Mouse (Mus musculus): ENCODE measurements around the gene Vps45. TPM values are rescaled to one million over a fixed set of nuclear protein-coding genes. Genes with fewer than 3 reads are reported as not detected.
"Not testable (repeated sequence)": the region's sequence is repeated elsewhere in the genome, so short reads cannot be mapped to it uniquely, and the experiment has no call there.

The Vps45 gene
- polyA plus RNA-seq, 2 experiments from 2014 or later: 22.2 to 24.3 TPM

DNA sequence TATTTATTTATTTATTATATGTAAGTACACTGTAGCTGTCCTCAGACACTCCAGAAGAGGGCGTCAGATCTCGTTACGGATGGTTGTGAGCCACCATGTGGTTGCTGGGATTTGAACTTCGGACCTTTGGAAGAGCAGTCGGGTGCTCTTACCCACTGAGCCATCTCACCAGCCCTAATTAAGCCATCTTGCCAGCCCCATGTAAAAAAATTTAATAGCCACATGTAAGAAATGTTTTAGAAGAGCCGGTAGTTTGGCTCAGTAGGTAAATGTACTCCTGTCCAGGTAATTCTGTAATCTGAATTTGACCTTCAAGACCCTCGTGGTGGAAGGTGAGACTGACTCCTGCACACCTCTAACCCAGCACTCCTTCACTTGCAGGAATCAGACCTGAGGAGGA is 87.6 kb downstream of the Vps45 start:
- ATAC-seq: not testable (repeated sequence)

DNA sequence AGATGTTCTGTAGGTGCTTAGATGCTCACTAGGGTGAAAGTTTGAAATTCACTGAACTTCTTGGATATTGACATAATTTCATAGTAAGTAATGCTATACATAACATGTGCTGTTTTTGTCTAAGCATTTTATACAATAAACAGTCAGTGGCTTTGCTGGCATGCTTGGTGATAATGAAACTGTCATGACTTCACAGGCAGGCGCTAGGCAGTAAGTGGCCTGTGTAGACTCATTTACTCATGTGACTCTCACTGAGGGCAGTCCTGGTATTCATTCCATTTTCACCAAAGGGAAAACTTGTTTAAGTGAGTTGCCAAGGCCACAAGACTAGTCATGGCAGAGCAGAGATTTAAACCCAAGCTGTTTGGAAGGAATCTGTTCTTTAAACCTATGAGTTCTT is 89.0 kb downstream of the Vps45 start:
- no peak for ATAC-seq

- ATAC-seq: peak; percentile 54
Observed at GRCm38 (mm10) chr3:95965518-95966451, 92.5 kb downstream of the Vps45 start.

DNA sequence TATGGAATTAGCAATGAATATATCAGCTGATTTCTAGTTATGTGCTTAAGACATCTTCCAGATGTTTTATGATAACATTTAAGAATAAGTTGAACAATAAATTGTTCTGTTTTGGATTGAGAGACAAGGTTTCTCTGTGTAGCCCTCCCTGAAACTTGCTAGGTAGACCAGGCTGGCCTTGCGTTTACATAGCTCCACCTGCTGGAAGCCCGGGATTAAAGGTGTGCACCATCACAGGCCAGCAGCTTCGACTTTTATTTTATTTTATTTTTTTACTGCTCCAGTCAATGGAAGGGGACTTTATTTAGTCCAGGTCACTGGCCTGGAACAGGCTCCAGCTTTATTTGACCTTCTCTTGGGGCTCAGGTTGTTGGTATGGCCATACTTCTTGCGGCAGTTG is 94.6 kb downstream of the Vps45 start:
- ATAC-seq: peak; percentile 51

DNA sequence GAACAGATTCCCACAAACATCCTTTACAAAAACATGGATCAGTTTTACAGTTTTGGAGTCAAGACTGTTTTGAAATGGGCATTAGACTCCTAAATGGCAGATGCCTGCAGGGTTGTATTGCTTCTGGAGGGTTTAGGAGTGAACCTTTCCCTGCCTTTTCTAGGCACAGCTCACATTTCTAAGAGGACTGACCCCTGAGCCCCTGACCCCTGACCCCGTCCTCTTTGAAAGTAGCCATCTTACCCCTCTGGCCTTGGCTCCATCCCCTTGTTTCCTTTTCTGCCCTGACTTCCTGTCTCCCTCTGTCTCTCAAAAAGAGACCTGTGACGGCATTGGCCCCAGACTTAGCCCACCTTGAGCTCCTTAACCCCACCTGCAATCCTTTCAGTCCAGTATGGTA is 95.0 kb downstream of the Vps45 start:
- no peak for ATAC-seq

GRCm38 (mm10) chr3:95962182-95962581 is 96.1 kb downstream of the Vps45 start:
- ATAC-seq: not testable (repeated sequence)

DNA sequence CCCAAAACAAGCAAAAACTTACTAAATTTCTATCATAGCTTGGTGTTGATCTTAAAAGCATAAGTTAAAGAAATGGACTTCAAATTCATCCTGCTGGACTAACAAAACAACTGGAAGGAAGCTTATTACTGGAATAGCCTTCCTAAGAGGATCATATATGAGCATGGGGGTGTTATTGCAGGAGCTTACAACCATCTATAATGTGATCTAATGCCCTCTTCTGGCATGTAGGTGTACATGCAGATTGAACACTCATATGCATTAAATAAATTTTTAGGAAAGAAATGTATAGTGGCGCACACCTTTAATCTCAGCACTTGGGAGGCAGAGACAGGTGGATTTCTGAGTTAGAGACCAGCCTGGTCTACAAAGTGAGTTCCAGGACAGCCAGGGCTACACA is 98.5 kb downstream of the Vps45 start:
- ATAC-seq: peak; percentile 41

- no peak for ATAC-seq
Observed at GRCm38 (mm10) chr3:95959082-95959481, 99.2 kb downstream of the Vps45 start.

- no peak for ATAC-seq
Observed at GRCm38 (mm10) chr3:95957359-95958148, 100.7 kb downstream of the Vps45 start.

DNA sequence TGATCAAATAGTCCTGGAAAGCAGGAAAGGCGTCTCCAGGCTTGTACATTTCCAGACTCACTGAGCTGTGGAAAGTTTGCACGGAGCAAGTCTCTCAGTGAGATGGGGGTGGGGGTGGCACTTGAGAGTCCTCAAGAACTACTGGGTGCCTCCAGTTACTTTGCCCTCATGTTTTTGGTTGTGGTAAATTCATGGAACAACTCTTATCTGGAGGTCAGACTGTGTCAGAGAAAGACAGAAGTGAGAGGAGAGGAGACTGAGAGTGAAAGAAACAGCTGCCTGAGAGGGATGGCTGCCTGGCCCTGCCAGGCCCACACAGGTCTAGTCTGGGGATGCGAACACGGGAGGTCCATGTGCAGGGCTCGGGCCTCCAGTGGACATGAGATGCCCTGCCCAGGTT is 102.9 kb downstream of the Vps45 start:
- no peak for ATAC-seq

GRCm38 (mm10) chr3:95954648-95955173 is 103.6 kb downstream of the Vps45 start:
- not testable (repeated sequence) for ATAC-seq

DNA sequence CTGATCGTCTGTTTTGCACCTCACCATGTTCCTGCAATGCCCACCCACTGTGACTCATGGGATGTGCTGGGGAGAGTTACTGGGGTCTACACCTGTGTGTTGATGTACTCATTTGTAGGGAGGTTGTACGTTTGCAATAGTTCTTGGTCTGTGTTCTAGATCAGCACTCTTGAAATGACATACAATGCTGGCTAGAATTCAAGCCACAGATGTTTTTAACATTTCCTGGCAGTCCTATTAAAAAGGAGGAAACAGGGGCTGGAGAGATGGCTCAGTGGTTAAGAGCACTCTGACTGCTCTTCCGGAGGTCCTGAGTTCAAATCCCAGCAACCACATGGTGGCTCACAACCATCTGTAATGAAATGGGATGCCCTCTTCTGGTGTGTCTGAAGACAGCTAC is 104.7 kb downstream of the Vps45 start:
- ATAC-seq: no peak

DNA sequence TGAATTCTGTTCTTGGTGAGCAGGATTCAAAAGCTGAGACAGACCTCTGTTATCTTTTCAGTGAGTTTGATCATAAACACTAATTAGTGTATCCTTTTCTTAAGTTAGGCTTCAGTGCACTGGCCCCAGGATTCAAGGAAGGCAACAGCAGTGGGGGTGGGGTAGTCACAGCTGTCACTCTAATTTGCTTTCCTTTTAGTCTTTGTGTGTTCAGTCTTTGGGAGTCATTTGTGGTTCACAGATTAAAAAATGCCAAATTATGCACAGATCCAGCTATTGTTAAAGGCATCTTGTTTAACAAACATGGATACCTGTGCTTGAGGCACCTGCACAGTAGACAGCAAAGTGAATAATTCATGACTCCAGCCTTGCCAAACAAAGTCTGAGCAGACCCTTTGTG is 105.2 kb downstream of the Vps45 start:
- no peak for ATAC-seq

DNA sequence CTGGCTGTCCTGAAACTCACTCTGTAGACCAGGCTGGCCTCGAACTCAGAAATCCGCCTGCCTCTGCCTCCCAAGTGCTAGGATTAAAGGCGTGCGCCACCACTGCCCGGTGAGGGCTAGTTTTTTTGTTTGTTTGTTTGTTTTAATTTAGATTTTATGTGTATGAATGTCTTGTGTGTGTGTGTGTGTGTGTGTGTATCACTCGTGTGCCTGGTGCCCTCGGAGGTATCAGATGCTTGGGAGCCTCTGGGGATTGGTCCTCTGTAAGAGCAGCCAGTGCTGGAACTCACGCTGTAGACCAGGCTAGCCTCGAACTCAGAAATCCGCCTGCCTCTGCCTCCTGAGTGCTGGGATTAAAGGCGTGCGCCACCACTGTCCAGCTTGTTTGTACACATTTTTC is 106.7 kb downstream of the Vps45 start:
- not testable (repeated sequence) for ATAC-seq

GRCm38 (mm10) chr3:95950763-95951551 is 107.3 kb downstream of the Vps45 start:
- peak; percentile 90 for ATAC-seq

Other genes starting within 250 kb of the Vps45 start
- 10 to 100 TPM; 26.8 to 29.4 TPM for gene Rprd2, start 239.6 kb downstream of the Vps45 start, polyA plus RNA-seq (2017; shearing (Covaris generic))
- 10 to 100 TPM; 49.1 to 56.5 TPM for gene Prpf3, start 202.6 kb downstream of the Vps45 start, polyA plus RNA-seq (2017; shearing (Covaris generic))
- gene Mrps21, start 186.9 kb downstream of the Vps45 start, polyA plus RNA-seq (2017; shearing (Covaris generic)): 100 to 1,000 TPM; 296 to 307 TPM
- 1 to 10 TPM; 9.1 to 9.7 TPM for gene Ciart, start 176.2 kb downstream of the Vps45 start, polyA plus RNA-seq (2017; shearing (Covaris generic))
- gene BC028528, start 166.5 kb downstream of the Vps45 start, polyA plus RNA-seq (2017; shearing (Covaris generic)): 1 to 10 TPM; 1.0 to 3.3 TPM
- gene Aph1a, start 164.5 kb downstream of the Vps45 start, polyA plus RNA-seq (2017; shearing (Covaris generic)): 10 to 100 TPM; 14.8 to 19.9 TPM
- gene Car14, start 153.8 kb downstream of the Vps45 start, polyA plus RNA-seq (2017; shearing (Covaris generic)): under 1 TPM in 1 of 2 experiments, not detected in 1; 0.39 TPM
- gene Anp32e, start 129.2 kb downstream of the Vps45 start, polyA plus RNA-seq (2017; shearing (Covaris generic)): 100 to 1,000 TPM; 162 to 241 TPM
- gene Plekho1, start 62.5 kb downstream of the Vps45 start, polyA plus RNA-seq (2017; shearing (Covaris generic)): 10 to 100 TPM in 1 of 2 experiments, 1 to 10 TPM in 1; 9.8 to 10.1 TPM
- gene Otud7b, start 46.1 kb upstream of the Vps45 start, polyA plus RNA-seq (2017; shearing (Covaris generic)): 10 to 100 TPM in 1 of 2 experiments, 1 to 10 TPM in 1; 9.1 to 13.3 TPM
- gene Mtmr11, start 103.5 kb upstream of the Vps45 start, polyA plus RNA-seq (2017; shearing (Covaris generic)): 1 to 10 TPM; 2.3 to 2.4 TPM
- 10 to 100 TPM; 53.4 to 58.5 TPM for gene Sf3b4, start 113.9 kb upstream of the Vps45 start, polyA plus RNA-seq (2017; shearing (Covaris generic))
- 1 to 10 TPM in 1 of 2 experiments, under 1 TPM in 1; 0.80 to 2.0 TPM for gene Sv2a, start 122.7 kb upstream of the Vps45 start, polyA plus RNA-seq (2017; shearing (Covaris generic))
- 10 to 100 TPM; 30.5 to 33.8 TPM for gene Bola1, start 161.2 kb upstream of the Vps45 start, polyA plus RNA-seq (2017; shearing (Covaris generic))
- gene Hist2h2ab, start 161.4 kb upstream of the Vps45 start, polyA plus RNA-seq (2017; shearing (Covaris generic)): not detected
- 1 to 10 TPM; 5.5 to 5.8 TPM for gene Hist2h2ac, start 162.4 kb upstream of the Vps45 start, polyA plus RNA-seq (2017; shearing (Covaris generic))
- gene Hist2h2be, start 162.7 kb upstream of the Vps45 start, polyA plus RNA-seq (2017; shearing (Covaris generic)): 1 to 10 TPM; 1.6 to 2.6 TPM
- not detected for gene Hist2h3c2, start 180.7 kb upstream of the Vps45 start, polyA plus RNA-seq (2017; shearing (Covaris generic))
- 10 to 100 TPM; 32.4 to 55.4 TPM for gene Hist2h2aa2, start 181.8 kb upstream of the Vps45 start, polyA plus RNA-seq (2017; shearing (Covaris generic))
- 10 to 100 TPM in 1 of 2 experiments, not detected in 1; 21.7 TPM for gene Hist2h2aa1, start 187.0 kb upstream of the Vps45 start, polyA plus RNA-seq (2017; shearing (Covaris generic))
- gene Hist2h3c1, start 188.2 kb upstream of the Vps45 start, polyA plus RNA-seq (2017; shearing (Covaris generic)): not detected
- gene Hist2h4, start 204.8 kb upstream of the Vps45 start, polyA plus RNA-seq (2017; shearing (Covaris generic)): 1 to 10 TPM; 7.0 to 7.1 TPM
- gene Hist2h3b, start 210.2 kb upstream of the Vps45 start, polyA plus RNA-seq (2017; shearing (Covaris generic)): 1 to 10 TPM; 7.4 to 9.9 TPM
- gene Hist2h2bb, start 211.3 kb upstream of the Vps45 start, polyA plus RNA-seq (2017; shearing (Covaris generic)): 1 to 10 TPM; 6.3 to 8.4 TPM
- gene Fcgr1, start 235.5 kb upstream of the Vps45 start, polyA plus RNA-seq (2017; shearing (Covaris generic)): under 1 TPM in 1 of 2 experiments, not detected in 1; 0.46 TPM